Mouse (Mus musculus) cortical plate, adult 2 months (tissue): ENCODE results near the gene Slc35g3.

Source experiments
- CTCF ChIP-seq: fragments of 200-500 bp; IDR thresholded peaks from 2 replicates; pipeline ENCODE4 v1.5.1; 2011; ENCODE audit warnings: mild to moderate bottlenecking, control low read depth, low read length; ENCODE audit not compliant: insufficient read depth; ENCODE audit errors: extremely low read depth
- POLR2A ChIP-seq: fragments of 200-500 bp; IDR thresholded peaks from 2 replicates; pipeline ENCODE4 v1.6.1; 2011; ENCODE audit warnings: mild to moderate bottlenecking, low read length, control low read depth; ENCODE audit not compliant: insufficient read depth; ENCODE audit errors: extremely low read depth

DNA sequence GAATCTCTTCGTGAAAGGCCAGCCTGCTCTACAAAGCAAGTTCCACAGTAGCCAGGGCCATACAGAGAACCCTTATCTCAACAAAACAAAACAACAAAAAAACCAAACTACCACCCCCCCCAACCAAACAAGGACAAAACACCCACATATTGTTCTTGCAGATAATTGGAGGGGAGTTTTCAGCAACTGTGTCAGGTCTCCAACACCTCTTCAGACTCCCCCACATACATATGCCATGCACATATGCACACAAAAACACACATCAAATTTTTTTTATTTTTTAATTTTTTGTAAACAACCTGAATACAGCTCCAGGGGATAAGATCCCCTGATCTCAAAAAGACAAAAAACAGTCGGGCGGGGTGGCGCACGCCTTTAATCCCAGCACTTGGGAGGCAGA, 7.5 kb downstream of the Slc35g3 start:
- TF ChIP-seq CTCF (no peak), POLR2A (no peak)
